Mouse (Mus musculus): ENCODE measurements at regions not wholly inside any gene's neighbourhood (a gene's known extent, or its start where the extent isn't known, plus 50 kb on each side); places are given as distances from the start of the nearest gene placed in this dataset.
A peak's percentile ranks its signal among the peaks of the same experiment; 100 is the strongest.

GRCm38 (mm10) chr6:66236368-66236767 is 284.0 kb downstream of the 4930544G11Rik start:
- no peak for DNase-seq (ENCODE audit: low read depth)

GRCm38 (mm10) chr6:66255378-66255777 is 279.8 kb upstream of the Mad2l1 start:
- no peak for DNase-seq (ENCODE audit: low read depth)

- no peak for DNase-seq (ENCODE audit: low read depth)
Observed at GRCm38 (mm10) chr6:66263429-66263828, 271.8 kb upstream of the Mad2l1 start.

GRCm38 (mm10) chr6:66263918-66264317 is 271.3 kb upstream of the Mad2l1 start:
- no peak for DNase-seq (ENCODE audit: low read depth)

GRCm38 (mm10) chr6:66268427-66268826 is 266.8 kb upstream of the Mad2l1 start:
- no peak for DNase-seq (ENCODE audit: low read depth)

- peak; percentile 4 for DNase-seq (ENCODE audit: low read depth)
Observed at GRCm38 (mm10) chr6:66271414-66272206, 263.6 kb upstream of the Mad2l1 start.

GRCm38 (mm10) chr6:66272216-66272615 is 263.0 kb upstream of the Mad2l1 start:
- no peak for DNase-seq (ENCODE audit: low read depth)

GRCm38 (mm10) chr6:66274737-66275136 is 260.5 kb upstream of the Mad2l1 start:
- no peak for DNase-seq (ENCODE audit: low read depth)

GRCm38 (mm10) chr6:66280701-66281100 is 254.5 kb upstream of the Mad2l1 start:
- no peak for DNase-seq (ENCODE audit: low read depth)

GRCm38 (mm10) chr6:66282566-66283115 is 252.5 kb upstream of the Mad2l1 start:
- DNase-seq (ENCODE audit: low read depth) = no peak

- DNase-seq (ENCODE audit: low read depth) = no peak
Observed at GRCm38 (mm10) chr6:66283521-66283920, 251.7 kb upstream of the Mad2l1 start.

GRCm38 (mm10) chr6:66287607-66288006 is 247.6 kb upstream of the Mad2l1 start:
- no peak for DNase-seq (ENCODE audit: low read depth)

GRCm38 (mm10) chr6:66289196-66289595 is 246.0 kb upstream of the Mad2l1 start:
- no peak for DNase-seq (ENCODE audit: low read depth)

GRCm38 (mm10) chr6:66291576-66291975 is 243.6 kb upstream of the Mad2l1 start:
- no peak for DNase-seq (ENCODE audit: low read depth)

- DNase-seq (ENCODE audit: low read depth) = no peak
Observed at GRCm38 (mm10) chr6:66298056-66298455, 237.1 kb upstream of the Mad2l1 start.

GRCm38 (mm10) chr6:66300189-66300588 is 235.0 kb upstream of the Mad2l1 start:
- no peak for DNase-seq (ENCODE audit: low read depth)

GRCm38 (mm10) chr6:66344848-66345247 is 190.3 kb upstream of the Mad2l1 start:
- DNase-seq (ENCODE audit: low read depth) = no peak

- DNase-seq (ENCODE audit: low read depth) = no peak
Observed at GRCm38 (mm10) chr6:66347356-66347755, 187.8 kb upstream of the Mad2l1 start.

GRCm38 (mm10) chr6:66361130-66361529 is 174.1 kb upstream of the Mad2l1 start:
- DNase-seq (ENCODE audit: low read depth) = no peak

- peak; percentile 2 for DNase-seq (ENCODE audit: low read depth)
Observed at GRCm38 (mm10) chr6:66367263-66367662, 167.9 kb upstream of the Mad2l1 start.

GRCm38 (mm10) chr6:66381279-66381934 is 153.8 kb upstream of the Mad2l1 start:
- no peak for DNase-seq (ENCODE audit: low read depth)

- no peak for DNase-seq (ENCODE audit: low read depth)
Observed at GRCm38 (mm10) chr6:66382347-66383010, 152.7 kb upstream of the Mad2l1 start.

GRCm38 (mm10) chr6:66395147-66395546 is 140.0 kb upstream of the Mad2l1 start:
- no peak for DNase-seq (ENCODE audit: low read depth)

Data from NIH3T3 (cell line).